1 mouse cellular context compared by ENCODE assay signal in genomic region chr11:69410045-69410309, GRCm38 (mm10).
TF ChIP-seq lines count a peak whose summit lies in the region.

No protein-coding gene starts in this region.

TF ChIP-seq in CH12.LX, 34 proteins besides CTCF, POLR2A, EP300 and RAD21 (continued from another document):
- TF ChIP-seq E2F4 (IDR thresholded peaks at IDR 0.05; ENCODE audit: insufficient replicate concordance, low read depth, low read length), result no peak
